Mouse (Mus musculus) mature B cell (primary cell): ENCODE data around the gene Mphosph10.

Source experiments
- in situ Hi-C: fragments of 300-500 bp; cut with MboI; formaldehyde crosslinking; loops from 2 replicates; pipeline ENCODE4 v1.14.3; 2019

The Mphosph10 gene

DNA sequence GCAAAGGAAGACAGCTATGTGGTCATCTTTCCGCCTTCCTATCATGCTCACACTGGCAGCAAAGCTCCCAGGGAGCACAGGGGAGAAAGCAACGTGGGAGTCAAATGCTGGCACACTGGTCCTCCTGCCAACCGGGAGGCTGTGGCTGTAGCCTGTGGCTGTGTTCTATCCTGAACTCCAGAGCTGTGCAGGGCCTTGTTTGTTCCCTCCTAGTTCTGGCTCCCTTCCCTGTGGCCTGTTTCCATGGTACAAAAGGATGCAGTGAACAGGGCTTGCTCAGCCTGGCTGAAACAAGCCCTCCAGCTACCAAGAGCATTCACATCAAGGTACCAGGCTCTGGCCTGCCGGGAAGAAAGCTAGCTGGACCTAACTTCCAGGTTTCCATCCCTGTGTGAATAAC lies 41.0 kb downstream of the Mphosph10 start:
- in situ Hi-C loops: no loop called here

- in situ Hi-C loops: no loop called here
These were observed 42.8 kb downstream of the Mphosph10 start for GRCm38 (mm10) chr7:64349147-64349861.

DNA sequence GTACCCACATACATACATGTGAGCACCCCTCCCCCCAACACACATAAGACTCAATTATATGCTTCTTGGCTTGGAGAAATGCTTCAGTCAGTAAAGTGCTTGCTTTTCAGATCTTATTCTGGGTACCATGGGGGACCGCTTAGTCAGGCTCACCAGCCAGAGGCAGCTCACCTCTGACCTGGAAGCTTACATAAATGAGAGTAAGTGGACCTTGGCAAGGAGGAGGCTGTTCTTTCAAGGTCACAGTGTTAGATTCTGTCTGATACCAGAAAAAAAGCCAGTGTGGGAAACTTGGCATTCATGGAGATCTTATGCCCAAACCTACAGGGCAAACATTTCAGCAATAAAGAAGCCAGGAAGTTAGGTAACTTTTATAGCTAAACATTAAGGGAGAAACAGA lies 44.3 kb downstream of the Mphosph10 start:
- in situ Hi-C loops: no loop called here

DNA sequence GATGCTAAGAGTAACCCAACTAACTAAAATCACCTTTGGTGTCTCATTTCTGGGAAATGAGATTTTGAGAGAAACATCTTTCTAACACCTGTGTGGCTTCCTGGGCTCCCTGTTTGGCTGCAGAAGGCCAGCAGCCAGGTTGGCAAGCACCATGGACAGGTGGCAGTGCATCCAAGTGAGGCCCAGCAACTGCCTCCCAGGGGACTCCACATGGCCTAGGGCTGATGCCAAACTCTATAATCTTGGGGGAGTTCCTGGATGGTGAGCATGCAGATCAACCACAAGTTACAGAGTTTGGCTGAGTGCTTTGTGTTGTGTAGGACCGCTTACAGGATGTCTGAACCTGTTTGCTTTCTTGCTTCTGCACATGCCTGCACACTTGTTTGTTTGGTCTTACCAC lies 59.4 kb downstream of the Mphosph10 start:
- in situ Hi-C loops: no loop called here

DNA sequence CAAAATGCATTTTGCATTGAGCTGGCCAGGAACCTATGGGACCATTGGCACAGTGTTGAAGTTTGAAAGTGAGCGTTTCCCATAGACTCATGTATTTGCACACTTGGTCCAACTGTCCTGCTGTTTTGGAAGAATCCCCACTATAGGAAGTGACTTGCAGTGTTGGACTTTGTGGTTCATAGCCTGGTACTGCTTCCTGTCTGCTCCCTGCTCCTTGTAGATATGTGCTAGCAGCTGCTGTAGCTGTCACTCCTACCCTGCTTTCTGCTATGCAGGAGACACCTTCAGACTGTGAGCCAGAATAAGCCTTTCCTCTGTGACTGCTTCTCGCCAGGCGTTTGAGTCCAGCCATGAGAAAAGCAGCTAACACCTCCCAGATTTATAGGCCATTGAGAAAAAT lies 60.8 kb downstream of the Mphosph10 start:
- in situ Hi-C loops: no loop called here

DNA sequence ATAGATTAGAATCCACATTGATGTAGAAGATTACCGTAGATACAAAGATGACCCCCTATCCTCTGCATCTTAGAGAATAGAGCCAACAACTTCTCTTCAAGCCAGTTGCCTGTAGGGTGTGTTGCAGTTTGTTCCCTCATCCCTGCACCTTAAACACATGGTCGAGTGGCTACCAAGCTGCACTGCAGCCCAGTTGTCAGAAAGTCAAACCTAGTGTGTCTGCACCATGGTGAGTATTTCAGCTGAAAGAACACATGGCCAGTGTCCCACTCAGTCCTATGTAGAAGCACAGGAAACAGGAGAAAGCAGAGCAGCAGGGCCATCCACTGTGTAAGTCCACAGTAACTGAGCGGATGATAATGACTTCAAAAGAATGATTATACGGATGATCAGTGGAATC lies 64.6 kb downstream of the Mphosph10 start:
- in situ Hi-C loops: loop anchor here (10.0 kb wide), 1 partner anchor 573 kb away; no protein-coding TSS in a partner anchor

DNA sequence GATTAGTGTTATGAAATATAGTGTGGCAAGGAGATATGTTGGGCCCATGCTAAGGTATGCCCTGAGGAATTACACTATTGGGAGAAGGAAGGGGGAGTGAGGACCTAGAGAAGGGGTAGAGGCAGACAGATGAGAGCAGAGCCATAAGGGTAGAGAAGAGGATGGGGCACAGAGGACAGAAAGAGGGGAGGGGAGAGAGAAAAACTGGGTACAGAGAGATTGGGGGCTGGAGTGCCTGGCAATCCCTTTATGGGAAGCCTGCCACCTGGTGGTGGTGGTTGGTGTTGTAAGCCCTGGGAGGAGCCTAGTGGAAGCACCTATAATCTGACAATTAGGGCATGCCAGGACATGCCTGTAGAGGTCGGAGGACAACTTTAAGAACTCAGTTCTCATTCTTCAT lies 65.2 kb downstream of the Mphosph10 start:
- in situ Hi-C loops: loop anchor here (10.0 kb wide), 1 partner anchor 572 kb away; no protein-coding TSS in a partner anchor
